Mouse (Mus musculus) layer of hippocampus, adult 11-12 months (tissue): ENCODE results near the gene Islr.
A peak's percentile ranks its signal among the peaks of the same experiment; 100 is the strongest.

ENCODE experiments used
- DNase-seq: peaks from one replicate; pipeline ENCODE4 v3.0.0; 2022; ENCODE audit warnings: low spot score

The Islr gene

GRCm38 (mm10) chr9:58111431-58111830, 92.7 kb downstream of the Islr start:
- DNase-seq = peak; percentile 85

- no peak for DNase-seq
Measured at GRCm38 (mm10) chr9:58110787-58111186, 93.3 kb downstream of the Islr start.

GRCm38 (mm10) chr9:58107494-58107893, 96.6 kb downstream of the Islr start:
- DNase-seq = no peak
